Mouse (Mus musculus): ENCODE results near the gene Vps39.

- TF ChIP-seq CTCF (IDR thresholded peaks at IDR 0.05; ENCODE audit: borderline replicate concordance, insufficient read depth, low read length) (no peak), POLR2A (IDR thresholded peaks at IDR 0.05; ENCODE audit: low read depth, low read length) (no peak)
Observed at GRCm38 (mm10) chr2:120397951-120398350, 45.0 kb upstream of the Vps39 start.

Measured in embryonic fibroblast, embryonic 13.5 days (primary cell).